Mouse (Mus musculus) gastrocnemius, adult 18-20 months (tissue): ENCODE measurements around the gene Macrod2. TPM values are rescaled to one million over a fixed set of nuclear protein-coding genes. Genes with fewer than 3 reads are reported as not detected.

Experiments
- DNase-seq: peaks from one replicate; pipeline ENCODE4 v3.0.0; 2021; ENCODE audit warnings: low spot score
- total RNA-seq, 2 experiments: library from RNA; stranded (reverse); gene quantifications; 2 replicates each; pipeline ENCODE4 v1.2.3; 2021

The Macrod2 gene
- total RNA-seq, 2 experiments from 2014 or later: 16.6 to 19.0 TPM

DNA sequence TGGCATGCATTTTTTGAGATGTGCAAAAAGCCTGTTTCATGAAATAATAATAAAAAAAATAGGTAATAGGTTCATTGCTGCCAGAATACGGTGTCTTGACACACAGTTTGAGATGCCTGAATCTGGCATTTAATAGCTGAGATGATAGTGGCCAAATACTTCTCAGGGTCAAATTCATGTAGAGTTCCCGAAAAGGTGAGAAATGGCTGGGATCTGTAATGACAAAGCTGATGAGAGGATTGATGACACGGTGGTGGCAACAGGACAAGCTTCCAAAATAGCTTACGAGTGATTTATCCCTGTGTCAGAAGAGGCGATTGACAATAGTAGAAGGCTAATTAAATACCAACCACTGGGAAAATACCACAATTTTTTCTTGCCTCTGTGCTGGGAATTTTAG lies 1436.4 kb downstream of the Macrod2 start:
- no peak for DNase-seq

DNA sequence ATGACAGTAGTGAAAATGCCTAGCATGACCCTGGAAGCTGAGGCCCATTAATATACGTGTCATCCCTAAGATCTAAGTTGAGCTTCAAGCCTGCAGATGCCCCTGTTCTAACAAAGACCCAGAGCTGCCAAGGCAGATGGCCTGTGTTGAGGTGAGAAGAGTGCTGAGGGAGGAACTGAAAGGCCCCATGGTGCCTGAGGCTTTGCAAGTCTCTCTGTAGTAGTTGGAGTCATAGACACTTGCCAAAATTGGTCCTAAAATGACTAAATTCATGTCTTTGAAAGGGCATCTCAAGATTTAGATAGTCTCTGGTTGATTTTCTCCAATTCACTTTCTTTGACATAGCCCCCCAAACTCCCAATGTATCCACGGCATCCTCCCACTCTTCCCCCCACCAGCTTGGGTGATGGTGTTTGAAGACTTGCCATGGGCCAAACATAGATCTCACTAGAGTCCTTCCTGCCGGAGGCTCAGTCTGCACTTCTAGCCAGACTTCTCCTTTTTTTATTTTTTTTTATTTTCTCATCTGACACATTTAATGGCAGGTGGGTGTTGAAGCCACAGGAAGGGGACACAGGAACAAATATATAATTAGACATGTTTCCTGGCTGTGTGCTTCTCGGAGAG lies 1439.2 kb downstream of the Macrod2 start:
- DNase-seq: no peak

DNA sequence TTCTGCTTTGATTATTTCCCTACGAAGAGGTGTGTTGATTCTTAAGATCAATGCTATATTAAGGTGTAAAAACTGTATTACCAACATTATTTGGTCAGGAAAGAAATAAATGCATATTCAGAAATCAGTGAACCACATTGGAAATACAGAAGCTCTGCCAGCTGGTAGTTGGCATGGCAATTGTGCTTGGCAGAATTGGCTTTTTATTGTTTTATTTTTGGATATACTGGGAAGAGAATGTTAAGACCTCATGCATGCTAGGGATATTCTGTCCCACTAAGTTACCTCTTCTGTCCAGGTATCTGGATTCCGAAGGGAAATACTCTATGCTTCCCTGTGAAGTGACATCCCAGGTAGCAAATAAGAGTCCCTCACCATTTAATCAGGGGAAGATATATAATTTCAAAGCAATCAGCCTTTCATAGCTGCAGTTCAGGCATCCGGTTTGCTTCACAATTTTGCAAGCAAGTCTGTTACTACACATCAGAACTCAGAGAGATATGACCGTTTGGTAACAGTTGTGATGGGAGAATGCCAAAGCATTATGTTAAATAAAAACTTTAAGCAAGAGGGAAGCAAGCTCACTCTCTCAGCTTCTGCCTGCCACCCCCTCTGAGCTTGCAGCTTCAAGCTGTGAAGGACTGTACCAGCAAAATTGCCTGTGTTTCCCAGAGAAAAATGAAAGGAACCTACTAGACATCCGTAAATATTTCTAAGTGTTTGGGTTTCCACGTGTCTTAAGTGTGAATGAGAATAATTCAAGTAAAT lies 1449.5 kb downstream of the Macrod2 start:
- DNase-seq: no peak

DNA sequence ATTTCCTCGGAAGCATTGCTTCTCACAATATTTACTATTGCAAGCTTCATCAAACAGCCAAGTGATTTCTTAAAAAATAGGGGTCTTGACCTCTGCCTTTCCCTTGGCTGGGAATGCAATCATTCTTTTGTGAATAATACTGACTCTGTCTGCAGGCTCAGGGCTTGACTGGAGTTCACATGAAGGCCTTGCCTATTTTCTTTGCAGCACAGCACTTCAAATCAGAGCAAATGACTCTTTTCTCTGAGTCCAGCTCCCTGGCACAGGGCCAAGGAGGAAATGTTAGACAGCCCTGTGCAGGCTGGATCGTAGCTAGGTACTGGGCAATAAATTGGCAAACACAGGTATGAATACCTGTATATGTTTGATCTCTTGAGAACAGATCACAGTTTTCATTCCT lies 1464.1 kb downstream of the Macrod2 start:
- DNase-seq: no peak

DNA sequence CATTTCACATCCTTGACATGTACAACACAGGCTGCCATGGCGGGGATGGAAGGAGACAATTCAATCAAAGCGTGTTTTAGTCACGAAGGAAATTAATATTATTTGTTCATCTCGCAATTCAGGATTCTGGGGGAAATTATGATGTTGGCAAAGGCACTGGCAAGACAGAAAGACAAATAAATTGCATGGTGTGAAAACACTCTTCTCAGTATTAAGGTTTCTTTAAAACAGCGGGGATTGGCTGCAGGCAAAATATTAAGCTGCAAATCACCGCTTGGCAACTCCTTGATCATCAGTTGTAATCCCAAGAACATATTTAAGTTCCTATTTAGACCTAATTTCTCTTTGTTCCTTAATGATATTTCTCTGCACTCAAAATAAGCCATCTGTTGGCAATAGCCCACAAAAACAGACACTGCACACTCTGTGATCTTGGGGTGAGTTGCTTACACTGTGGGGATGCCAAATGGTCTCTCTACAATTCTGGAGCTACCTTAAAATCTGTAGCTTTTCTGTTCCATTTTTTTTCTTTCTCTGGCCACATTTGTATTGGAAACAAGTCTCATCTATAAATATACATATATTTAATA lies 1466.7 kb downstream of the Macrod2 start:
- no peak for DNase-seq

DNA sequence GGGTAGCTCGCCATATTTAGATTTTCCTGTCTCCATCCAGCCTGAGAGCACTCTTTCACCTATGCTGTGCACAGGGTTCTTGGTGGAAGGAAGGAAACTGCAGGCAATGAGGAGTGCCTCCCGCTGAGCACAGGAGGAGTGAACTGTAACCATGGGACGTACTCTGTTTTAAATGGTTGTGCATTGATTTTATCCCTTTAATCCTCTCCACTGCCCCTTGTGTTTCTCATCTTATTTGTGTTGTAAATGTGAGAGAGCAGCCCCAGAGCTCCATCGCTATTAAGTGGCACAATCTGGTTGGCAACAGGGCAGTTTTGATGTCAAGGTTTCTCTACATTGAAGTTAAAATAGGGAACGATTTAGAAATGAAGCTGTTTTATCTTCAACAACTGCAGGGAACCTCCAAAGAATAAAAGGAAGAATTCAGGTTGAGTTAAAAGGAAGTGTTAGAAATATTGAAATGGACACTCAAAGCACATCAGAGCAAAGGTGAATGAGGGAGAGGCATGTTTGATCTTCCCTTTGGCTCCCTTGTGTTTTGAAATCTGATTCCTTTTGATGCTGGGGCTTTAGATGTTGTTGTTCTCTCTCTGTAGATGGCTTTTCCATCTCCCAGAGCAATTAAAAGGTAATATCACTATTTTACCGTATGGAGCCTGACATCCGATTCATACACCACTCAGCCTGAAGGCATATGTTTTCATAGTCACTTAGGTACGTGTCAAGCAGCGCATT lies 1467.6 kb downstream of the Macrod2 start:
- DNase-seq: no peak

DNA sequence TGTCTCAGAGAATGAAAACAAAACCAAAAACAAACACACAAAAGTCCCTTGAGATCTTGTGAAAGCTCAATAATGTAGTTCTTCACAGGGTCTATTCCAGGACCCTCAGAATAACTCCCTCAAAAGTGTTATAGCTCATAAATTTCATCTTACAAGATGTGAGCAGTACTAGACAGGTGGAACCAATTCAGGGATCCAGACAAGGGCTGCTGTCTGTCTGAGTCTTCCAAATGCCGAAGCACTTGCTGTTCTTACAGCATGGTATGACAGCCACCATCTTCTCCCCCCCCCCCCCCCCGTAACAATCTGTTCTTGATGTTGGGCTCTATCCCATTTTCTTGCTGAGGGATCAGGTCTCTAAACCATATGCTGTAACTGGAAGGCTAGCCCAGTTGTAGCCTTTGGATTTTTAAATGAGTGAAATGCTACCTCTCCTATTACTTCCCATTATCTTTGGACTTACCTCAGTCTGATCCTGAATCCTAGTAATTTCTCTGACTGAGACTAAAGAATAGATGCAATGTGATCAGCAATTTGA lies 1468.6 kb downstream of the Macrod2 start:
- no peak for DNase-seq

DNA sequence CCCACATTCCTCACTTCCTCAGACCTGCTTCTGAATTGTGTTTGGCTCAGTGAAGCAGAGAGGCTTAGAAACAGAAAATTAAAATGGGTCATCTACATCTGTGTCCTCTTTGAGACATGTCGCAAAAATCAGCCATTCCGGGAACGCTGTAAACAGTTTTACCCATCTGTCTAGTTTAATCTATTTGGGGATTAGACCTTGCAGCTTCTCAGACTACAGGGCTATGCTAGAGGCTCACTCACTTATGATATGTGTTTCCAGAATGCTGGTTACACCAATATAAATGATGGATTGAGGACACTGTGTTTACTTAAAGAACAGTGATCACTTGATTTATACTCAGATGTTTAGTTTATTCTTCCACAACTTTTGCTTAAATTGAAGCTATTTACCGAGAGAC lies 1475.8 kb downstream of the Macrod2 start:
- DNase-seq: no peak

DNA sequence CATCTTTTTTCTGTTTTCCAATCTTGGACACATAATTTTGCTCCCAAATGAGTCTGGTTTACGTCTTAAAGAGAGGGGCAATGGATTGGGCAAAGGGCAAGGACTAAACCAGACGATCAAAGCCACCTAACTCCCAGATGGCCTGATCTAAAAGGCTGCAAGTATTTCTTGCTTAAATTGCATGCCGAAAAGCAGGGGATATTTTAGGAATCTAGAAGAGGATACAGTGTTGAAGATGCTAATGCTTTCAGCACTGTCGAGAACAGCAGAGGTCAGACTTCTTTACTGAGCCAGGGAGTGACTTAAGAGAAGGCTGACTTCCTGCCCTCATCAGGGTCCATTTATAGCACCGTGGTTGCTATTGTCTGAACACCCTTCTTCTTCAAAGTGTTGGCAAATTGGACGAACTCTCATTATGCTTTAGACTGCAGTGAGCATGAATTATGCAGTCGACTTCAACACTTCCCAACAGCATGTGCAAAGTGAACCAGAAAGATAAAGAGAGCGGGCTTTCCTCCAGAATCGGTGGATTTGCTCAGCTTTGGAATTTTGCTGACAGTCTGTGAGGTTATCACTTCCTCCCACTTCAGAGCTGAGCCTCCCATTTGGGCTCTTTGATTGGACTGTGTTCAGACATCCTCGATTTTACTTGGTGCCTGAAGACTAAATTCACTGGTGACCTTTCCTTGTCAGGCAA lies 1481.2 kb downstream of the Macrod2 start:
- no peak for DNase-seq

DNA sequence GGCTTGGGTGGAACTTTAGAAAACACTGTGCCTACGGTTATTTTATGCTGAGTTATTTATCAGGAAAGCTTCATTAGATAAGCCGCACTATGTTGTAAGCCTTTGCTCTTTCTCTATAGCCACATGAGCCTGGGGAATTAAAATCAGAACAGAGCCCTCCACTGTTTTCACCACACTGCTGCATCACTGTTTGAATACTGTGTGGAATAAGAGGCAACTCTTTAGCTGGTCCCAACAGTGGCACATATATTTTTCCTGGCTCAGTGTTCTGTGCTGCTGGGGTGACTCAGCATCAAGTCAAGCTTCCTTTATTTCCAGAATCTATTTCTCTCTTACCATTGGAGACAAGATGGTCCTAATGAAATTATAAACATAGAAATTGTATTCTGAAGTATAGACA lies 1481.8 kb downstream of the Macrod2 start:
- no peak for DNase-seq

DNA sequence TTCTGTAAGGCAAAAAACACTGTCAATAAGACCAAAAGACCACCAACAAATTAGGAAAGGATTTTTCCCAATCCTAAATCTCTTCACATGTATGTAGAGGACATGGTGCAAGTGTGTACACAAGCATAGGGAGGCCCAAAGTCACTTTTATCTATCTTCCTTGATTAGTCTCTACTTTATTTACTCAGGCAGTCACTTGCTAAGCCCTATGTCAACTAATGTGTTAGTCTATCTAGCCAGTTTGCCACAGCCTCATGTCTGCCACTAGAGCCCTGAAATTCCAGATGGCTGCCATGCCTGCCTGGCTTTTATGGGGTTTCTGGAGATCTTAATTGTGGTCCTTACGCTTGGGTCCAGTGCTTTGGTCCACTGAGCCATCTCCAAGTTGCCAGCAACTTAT lies 1483.4 kb downstream of the Macrod2 start:
- no peak for DNase-seq

DNA sequence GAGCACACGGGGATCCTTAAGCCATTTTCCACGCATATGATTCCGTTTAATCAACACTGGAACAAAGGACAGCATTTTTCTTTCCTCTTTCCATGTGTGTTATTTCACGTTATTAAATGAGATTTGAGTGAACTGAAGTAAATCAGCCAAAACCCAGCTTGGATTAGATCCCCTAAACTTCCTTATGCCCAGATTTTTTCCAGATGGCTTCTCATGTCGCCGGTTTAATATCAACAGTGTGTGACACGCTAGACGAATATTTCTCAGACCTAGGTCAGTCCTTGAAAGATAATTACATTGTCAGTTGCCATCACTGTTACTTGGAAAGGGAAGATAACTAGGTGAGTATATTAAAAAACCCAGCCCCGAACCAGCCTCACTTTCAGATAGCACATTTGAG lies 1484.6 kb downstream of the Macrod2 start:
- DNase-seq: no peak

DNA sequence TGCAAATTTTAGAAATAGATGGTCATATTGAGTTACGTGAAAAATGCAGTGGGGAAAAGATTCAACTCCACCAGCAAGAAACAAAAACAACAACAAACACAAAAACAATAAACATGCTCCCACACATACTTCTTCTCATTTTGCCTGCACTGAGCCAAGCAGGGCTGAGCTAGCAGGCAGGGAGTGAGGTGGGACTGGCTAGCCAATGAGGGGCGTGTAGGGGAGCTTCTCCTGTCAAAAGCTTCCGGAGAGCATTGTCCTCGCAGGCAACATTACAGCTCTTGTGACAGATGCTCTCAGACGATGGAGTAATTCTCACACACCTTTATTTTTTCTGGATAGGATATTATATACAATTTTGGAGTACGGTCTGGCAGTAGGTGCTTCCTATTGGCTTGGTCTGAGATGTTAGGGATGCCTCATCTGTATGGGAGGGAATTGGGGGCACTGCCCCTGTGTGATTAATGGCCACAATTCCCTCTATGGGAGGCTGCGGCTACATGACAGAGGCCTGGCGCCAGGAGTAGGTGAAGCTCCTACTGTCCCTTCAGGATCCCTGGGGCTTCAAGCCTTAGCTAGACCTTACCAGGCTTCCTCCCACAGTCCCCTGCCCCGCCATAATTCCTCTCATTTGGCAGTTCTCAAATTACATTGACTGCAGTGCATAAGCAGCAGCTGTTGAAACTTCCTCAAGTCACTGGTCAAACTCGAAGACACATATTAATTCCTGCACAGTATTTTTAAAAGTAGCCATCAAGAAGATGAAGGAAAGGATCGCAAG lies 1491.8 kb downstream of the Macrod2 start:
- DNase-seq: no peak

DNA sequence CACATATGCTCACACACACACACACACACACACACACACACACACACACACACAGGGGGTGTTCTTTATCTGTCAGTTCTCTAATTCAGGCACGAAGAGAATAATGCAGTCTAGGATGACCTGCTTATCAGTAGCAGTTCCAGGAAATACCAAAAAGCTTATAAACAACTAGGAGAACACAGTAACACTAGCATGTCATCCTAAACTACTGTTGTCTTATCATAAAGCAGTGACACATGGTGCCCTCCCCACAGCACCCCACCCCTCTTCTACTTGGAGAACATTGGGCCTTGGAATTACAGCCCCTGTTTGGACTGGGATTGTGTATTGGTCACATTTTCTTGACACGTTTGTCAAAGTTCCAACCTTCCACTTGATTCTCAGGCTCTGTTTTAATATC lies 1494.4 kb downstream of the Macrod2 start:
- DNase-seq: no peak

DNA sequence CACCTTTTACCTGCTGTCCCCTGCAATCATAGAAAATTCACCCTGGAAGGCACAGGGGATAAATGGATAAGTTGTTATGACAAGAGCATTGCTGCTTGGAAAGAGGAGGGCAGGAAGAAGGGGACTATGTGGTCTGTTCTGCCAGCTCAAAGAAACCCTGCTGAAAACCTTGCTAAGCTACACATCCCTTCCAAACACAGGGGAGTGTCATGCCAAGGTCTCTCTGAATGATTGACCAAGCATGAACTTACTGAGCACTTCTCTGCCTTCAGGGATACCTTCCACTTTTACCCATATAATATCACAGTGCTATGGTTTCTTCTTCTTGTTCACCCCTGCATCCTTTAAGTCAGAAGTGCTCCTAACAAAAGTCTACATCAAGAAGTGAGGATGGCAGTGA lies 1502.8 kb downstream of the Macrod2 start:
- no peak for DNase-seq

DNA sequence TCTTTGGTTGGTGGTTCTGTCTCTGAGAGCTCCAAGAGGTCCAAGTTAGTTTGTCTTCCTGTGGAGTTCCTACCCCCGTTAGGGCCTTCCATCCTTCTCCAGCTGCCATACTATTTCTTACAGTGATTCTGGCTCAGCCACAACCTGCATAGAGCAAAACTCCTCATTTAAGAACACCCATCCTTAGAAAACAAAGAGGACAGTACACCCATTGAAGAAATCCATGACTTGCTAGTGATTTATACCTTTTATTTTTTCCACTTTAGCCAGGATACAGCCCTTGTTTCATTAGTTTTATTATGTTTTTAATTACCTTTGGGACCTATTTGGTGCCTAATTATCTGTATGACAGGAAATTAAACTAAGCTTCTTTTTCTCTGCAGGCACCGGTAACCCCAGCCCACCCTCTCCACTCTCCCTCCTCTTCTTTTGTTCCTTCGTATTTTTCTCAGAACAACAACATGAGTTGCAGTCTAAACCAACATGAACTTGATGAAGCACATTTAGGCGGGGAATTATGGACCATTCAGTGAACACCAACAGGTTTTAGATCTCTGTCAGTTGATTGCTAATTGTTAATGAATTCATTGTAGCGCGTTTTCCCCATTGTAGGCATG lies 1516.8 kb downstream of the Macrod2 start:
- DNase-seq: no peak

DNA sequence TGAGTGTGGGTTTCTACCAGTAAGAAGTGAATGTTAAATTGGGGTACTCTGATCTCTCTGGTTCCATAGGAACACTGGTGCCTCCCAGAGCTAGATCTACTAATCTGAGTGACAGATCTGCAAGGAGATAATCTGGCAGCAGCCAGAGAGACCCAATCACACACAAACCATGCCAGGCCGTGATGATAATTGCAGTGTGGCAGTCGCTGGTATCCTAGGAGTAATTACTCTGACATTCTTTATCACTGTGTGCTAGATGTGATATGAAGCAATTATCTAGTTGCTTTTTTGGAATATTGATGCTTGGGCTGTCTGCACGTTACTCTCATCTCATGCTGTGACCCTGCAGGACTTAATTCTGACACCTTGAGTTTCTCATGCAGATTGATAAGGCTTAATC lies 1518.4 kb downstream of the Macrod2 start:
- DNase-seq: no peak

DNA sequence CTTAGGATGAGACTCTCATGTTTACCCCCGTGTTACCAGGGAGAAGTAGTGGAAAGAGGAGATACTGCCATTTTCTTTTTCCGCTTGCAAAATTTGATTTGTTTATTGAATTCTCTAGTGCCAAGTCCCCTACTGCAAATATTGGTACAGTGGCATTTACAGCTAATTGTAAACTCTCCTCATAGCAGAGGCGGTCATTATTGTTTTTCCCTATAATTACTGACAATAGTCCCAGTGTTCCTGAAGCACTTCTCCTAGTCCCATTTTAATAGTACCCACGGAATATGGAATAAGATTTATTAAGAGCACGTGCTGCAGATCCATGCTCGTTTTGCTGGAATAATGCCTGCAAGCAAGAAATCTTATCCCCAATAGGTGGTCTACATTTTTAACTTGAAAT lies 1518.8 kb downstream of the Macrod2 start:
- DNase-seq: no peak

DNA sequence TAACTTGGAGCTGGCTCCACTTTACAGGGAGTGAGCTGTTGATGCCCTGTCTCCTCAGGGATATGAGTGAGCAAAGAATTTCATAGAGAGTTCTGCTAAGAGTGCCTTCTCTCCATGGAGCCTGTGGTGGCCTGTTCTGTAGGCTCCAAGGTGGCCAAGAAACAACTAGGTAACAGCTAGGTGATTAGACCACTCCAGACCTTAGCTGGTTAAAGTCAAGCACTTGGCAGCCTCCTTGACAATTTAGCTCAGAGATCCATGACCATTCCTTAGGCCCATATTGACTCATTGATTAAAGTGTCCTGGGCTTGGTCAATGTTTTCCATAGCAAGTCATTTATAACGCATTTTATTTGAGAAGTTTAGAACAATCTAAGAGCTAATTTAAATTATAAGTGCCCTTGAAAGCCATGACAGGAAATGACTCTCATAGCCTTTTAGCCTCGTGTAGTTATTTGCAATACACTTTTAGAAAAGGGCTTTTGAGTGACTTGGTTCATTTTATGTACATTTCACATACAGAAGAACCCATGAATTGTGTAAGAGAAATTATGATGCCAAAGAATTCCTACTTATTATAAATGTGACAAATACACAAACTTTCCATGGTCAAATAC lies 1525.4 kb downstream of the Macrod2 start:
- no peak for DNase-seq

DNA sequence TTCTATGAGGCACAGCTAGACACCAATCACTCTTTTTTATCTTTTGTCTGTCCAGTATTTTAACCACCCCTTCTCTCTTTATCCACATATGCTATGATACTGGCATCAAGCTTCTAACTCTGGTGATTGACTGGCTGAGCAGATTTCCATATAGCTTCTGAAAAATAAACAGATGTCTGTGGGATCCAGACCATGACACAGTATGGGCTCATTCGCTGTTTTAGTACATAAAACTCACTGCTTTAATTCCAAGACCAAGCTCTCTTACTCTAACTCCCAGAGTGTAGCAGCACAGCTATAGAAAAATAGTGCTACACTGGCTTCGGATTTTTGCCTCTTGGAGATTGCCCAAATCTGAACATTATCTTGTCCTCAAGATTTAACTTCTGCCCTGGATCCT lies 1540.0 kb downstream of the Macrod2 start:
- no peak for DNase-seq
